Mouse (Mus musculus) heart, adult 2 months (tissue): Measurements from ENCODE around the gene Dcst2. TPM values are rescaled to one million over a fixed set of nuclear protein-coding genes. Genes with fewer than 3 reads are reported as not detected.

Experiments
- DNase-seq, 2 experiments: peaks; one replicate each; pipeline ENCODE4 v3.0.0; 2021
- H3K27ac ChIP-seq: fragments of 200-600 bp; 2 replicates; pipeline ENCODE4 v1.8.1; 2022
- H3K27me3 ChIP-seq: fragments of 200-500 bp; 2 replicates; pipeline ENCODE4 v1.6.1; 2012; ENCODE audit warnings: mild to moderate bottlenecking, low read length, inconsistent platforms, mixed read lengths; ENCODE audit not compliant: control insufficient read depth, insufficient read depth
- H3K36me3 ChIP-seq: fragments of 200-500 bp; 2 replicates; pipeline ENCODE4 v1.6.1; 2012; ENCODE audit warnings: low read length, inconsistent platforms; ENCODE audit not compliant: control insufficient read depth, insufficient read depth
- H3K4me1 ChIP-seq: fragments of 200-500 bp; 2 replicates; pipeline ENCODE4 v1.6.1; 2011; ENCODE audit warnings: low read length; ENCODE audit not compliant: control insufficient read depth, insufficient read depth
- H3K4me3 ChIP-seq: fragments of 200-600 bp; 2 replicates; pipeline ENCODE4 v1.8.1; 2022
- H3K79me2 ChIP-seq: fragments of 200-500 bp; replicated peaks from 2 replicates; pipeline ENCODE4 v1.6.1; 2012; ENCODE audit warnings: mild to moderate bottlenecking, inconsistent platforms, low read length, moderate library complexity, mixed read lengths; ENCODE audit not compliant: control insufficient read depth, insufficient read depth
- H3K9ac ChIP-seq: fragments of 200-500 bp; 2 replicates; pipeline ENCODE4 v1.6.1; 2012; ENCODE audit warnings: low read depth, mild to moderate bottlenecking, control low read depth, inconsistent platforms, low read length, mixed read lengths
- CTCF ChIP-seq: fragments of 200-600 bp; IDR thresholded peaks from 2 replicates; pipeline ENCODE4 v1.8.1; 2022; ENCODE audit warnings: antibody characterized with exemption, mild to moderate bottlenecking, moderate library complexity
- EP300 ChIP-seq: fragments of 200-500 bp; IDR thresholded peaks from 2 replicates; pipeline ENCODE4 v1.6.1; 2011; ENCODE audit warnings: low read depth, low read length, control low read depth; ENCODE audit not compliant: insufficient read depth
- POLR2A ChIP-seq: fragments of 200-500 bp; IDR thresholded peaks from 2 replicates; pipeline ENCODE4 v1.6.1; 2011; ENCODE audit warnings: mild to moderate bottlenecking, low read depth, low read length, control low read depth; ENCODE audit not compliant: insufficient read depth
- WGBS: fragments of 180-500 bp; shearing (Covaris S2); methylation state at CpG from one replicate; pipeline ENCODE4 v1.1.7; 2018; 5-methylcytosine and 5-hydroxymethylcytosine counted together
- intact Hi-C: fragments of 180-260 bp; cut with DNase I; formaldehyde crosslinking; loops from one replicate; pipeline ENCODE4 v1.15.1; 2025
- polyA plus RNA-seq: library from polyadenylated mRNA; depleted of rRNA; stranded (reverse); fragments of >200 nt; gene quantifications from 2 replicates; pipeline ENCODE4 v1.2.3, GENCODE M21; 2012
- total RNA-seq, 2 experiments: library from RNA; stranded (reverse); gene quantifications; 2 replicates each; pipeline ENCODE4 v1.2.3; 2021

The Dcst2 gene
- total and polyA plus RNA-seq, 3 experiments = 0.35 TPM; not detected in 2

GRCm38 (mm10) chr3:89330346-89330745, 31.4 kb upstream of the Dcst2 start:
- no peak for DNase-seq
- TF ChIP-seq EP300 (no peak), POLR2A (no peak)
- intact Hi-C loops = no loop called here
- Histone ChIP-seq H3K9ac (no peak overlapping the region), H3K4me1 (no peaks in the 10 kb centered on the region), H3K79me2 (no peaks in the 10 kb centered on the region), H3K27ac (no peak overlapping the region), H3K27me3 (no peaks in the 10 kb centered on the region; the same call in 1 of the 2 replicates), H3K36me3 (no peaks in the 10 kb centered on the region), H3K4me3 (no peak overlapping the region)
- WGBS = 63% methylated on average over 3 of the region's 3 CpGs

- Histone ChIP-seq H3K27me3 (no peaks in the 10 kb centered on the region; the same call in 1 of the 2 replicates), H3K79me2 (no peaks in the 10 kb centered on the region), H3K4me1 (no peaks in the 10 kb centered on the region), H3K4me3 (no peak overlapping the region), H3K36me3 (no peaks in the 10 kb centered on the region), H3K9ac (no peak overlapping the region), H3K27ac (no peak overlapping the region)
- 33% methylated on average over 10 of the region's 10 CpGs for WGBS
- no peak for DNase-seq
- TF ChIP-seq POLR2A (no peak), CTCF (no peak), EP300 (no peak)
- intact Hi-C loops = no loop called here
Measured at GRCm38 (mm10) chr3:89330948-89331347, 30.8 kb upstream of the Dcst2 start.

GRCm38 (mm10) chr3:89331561-89331960, 30.2 kb upstream of the Dcst2 start:
- Histone ChIP-seq H3K9ac (no peak overlapping the region), H3K27me3 (no peaks in the 10 kb centered on the region; the same call in 1 of the 2 replicates), H3K79me2 (no peaks in the 10 kb centered on the region), H3K36me3 (no peaks in the 10 kb centered on the region), H3K27ac (no peak overlapping the region), H3K4me3 (no peak overlapping the region), H3K4me1 (no peaks in the 10 kb centered on the region)
- intact Hi-C loops = no loop called here
- TF ChIP-seq POLR2A (no peak), CTCF (no peak)
- no peak for DNase-seq
- 74% methylated on average over 13 of the region's 13 CpGs for WGBS

- no peak for TF ChIP-seq POLR2A
- TF ChIP-seq CTCF = no peak
- TF ChIP-seq EP300 = no peak
- no peak for DNase-seq
- intact Hi-C loops = no loop called here
Measured at GRCm38 (mm10) chr3:89332013-89332412, 29.8 kb upstream of the Dcst2 start.

GRCm38 (mm10) chr3:89332476-89332875, 29.3 kb upstream of the Dcst2 start:
- Histone ChIP-seq H3K9ac (no peak overlapping the region), H3K4me1 (peaks cover 2% of the 10 kb centered on the region; the same call in 1 of the 2 replicates), H3K27me3 (no peaks in the 10 kb centered on the region; the same call in 1 of the 2 replicates), H3K79me2 (no peaks in the 10 kb centered on the region), H3K4me3 (no peak overlapping the region), H3K27ac (no peak overlapping the region), H3K36me3 (no peaks in the 10 kb centered on the region)
- no peak for DNase-seq
- TF ChIP-seq POLR2A (no peak), CTCF (no peak), EP300 (no peak)
- WGBS = 64% methylated on average over 12 of the region's 12 CpGs
- intact Hi-C loops = no loop called here

More at GRCm38 (mm10) chr3:89332013-89332412, 29.8 kb upstream of the Dcst2 start:
- 73% methylated on average over 10 of the region's 10 CpGs for WGBS
- Histone ChIP-seq H3K9ac (no peak overlapping the region), H3K36me3 (no peaks in the 10 kb centered on the region), H3K4me3 (no peak overlapping the region), H3K27ac (no peak overlapping the region), H3K27me3 (no peaks in the 10 kb centered on the region; the same call in 1 of the 2 replicates), H3K4me1 (peaks cover under 1% of the 10 kb centered on the region; the same call in 1 of the 2 replicates), H3K79me2 (no peaks in the 10 kb centered on the region)

- no peak overlapping the region for H3K9ac ChIP-seq
- no peaks in the 10 kb centered on the region for H3K79me2 ChIP-seq
- TF ChIP-seq CTCF (no peak), POLR2A (no peak), EP300 (no peak)
- H3K4me1 ChIP-seq = peaks cover 2% of the 10 kb centered on the region; the same call in 1 of the 2 replicates
- H3K27ac ChIP-seq = no peak overlapping the region
- H3K36me3 ChIP-seq = no peaks in the 10 kb centered on the region
- 91% methylated on average over 11 of the region's 11 CpGs for WGBS
- H3K27me3 ChIP-seq = no peaks in the 10 kb centered on the region; the same call in 1 of the 2 replicates
- no peak overlapping the region for H3K4me3 ChIP-seq
- intact Hi-C loops = no loop called here
- no peak for DNase-seq
Measured at GRCm38 (mm10) chr3:89333053-89333452, 28.7 kb upstream of the Dcst2 start.
